Mouse (Mus musculus): ENCODE results near the gene Chodl.

The Chodl gene

DNA sequence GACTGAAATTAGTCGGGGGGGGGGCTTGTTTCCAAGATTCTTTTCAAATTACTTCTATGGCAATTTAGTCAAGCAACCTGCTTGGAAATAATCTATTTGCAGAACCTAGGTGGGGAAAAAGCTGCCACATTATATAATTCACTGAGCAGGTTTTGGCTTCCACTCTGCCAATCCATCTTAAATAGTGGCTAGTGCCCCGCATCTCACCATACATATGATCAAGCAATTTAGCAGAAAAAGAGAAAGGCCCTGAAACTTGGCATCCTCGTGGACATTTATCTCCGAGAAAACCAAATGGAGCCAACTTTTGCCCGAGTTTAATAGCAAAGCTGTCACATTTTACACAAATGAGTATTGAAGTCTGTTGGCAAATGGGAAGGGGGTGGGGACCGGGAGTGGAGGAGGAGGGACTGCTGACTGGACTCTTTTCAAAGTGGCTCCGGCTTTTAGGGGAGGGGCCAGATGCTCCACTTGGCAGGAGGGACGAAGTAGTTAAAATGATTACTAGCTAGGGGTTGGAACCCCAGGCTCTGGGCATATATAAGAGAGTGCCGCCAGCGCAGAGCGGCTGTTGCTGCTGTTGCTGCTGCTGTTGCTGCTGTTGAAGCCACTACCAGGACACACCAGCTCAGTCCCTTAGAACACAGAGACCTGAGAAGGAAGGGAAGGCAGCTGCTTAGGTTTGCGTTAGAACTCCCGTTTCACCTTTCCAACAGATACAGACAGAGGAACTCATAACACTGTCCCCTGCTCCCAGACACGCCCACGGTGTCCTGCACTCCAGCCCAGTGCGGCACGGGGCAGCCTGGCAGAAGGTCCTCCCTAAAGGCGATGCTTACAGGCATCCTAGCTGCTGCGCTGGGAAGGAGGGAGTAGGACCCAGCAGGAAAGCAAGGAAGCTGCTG is at the start of gene Chodl:
Gene Chodl (plus strand): TSS at position 567 of the 905 bp plus-strand sequence.
- in situ Hi-C loops (cut with MboI, MseI): no loop called here

- in situ Hi-C loops (cut with MboI, MseI): no loop called here
Measured at GRCm38 (mm10) chr16:78922644-78923043, 8.1 kb upstream of the Chodl start.

DNA sequence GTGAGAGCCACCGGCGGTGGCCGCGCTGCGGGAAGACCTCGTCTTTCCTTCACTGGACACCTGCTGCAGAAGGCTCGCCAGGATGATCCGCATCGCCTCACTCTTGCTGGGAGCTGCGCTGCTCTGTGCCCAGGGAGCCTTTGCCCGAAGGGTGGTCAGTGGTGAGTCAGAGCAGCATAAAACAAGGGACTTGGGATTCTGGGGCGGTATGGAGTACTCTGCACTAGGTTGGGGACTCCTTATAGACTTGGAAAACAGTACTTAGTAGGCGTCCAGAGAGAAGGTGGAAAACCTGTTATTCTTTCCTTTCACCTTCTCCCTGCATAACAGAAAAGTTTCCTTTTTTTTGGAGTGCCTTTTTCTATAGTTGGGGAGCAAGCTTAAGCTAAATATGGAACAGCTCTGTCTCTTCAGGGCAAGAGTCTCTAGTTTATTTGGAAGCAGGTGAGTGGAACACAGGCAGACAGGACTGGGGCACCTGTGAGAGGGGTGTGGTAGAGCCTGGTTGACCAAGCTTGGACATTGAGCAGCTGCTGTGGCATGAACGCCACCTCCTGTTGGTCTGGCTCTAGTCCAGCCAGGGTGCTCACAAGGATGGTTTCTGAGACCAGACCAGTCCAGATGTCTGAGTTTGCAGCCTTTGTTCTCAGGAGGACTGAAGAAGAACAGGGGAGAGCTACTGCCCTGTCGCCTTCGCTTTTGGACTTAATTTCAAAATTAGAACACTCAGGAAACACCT is 708 bp downstream of the Chodl start:
- in situ Hi-C loops (cut with MboI, MseI): no loop called here

DNA sequence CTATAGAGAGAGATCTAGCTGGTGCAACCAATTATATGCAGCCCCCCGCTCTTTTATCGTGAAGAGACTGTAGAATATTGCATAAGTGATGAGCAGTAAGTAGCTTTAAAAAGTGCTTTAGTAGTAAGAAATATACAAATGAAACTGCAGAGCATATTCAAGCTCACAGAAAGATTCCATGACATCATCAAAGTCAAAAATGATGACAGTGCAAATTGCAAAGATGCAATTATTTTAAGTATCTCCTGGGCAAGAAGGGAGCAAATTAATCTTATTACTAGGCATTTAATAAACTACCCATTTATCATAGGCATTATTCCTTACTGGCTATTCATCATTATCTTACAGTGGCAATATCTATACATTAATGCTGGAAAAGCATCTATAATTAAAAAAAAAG is 3.5 kb downstream of the Chodl start:
- in situ Hi-C loops (cut with MboI, MseI): no loop called here

GRCm38 (mm10) chr16:78937755-78938154 is 7.0 kb downstream of the Chodl start:
- in situ Hi-C loops (cut with MboI, MseI): no loop called here

GRCm38 (mm10) chr16:78950359-78950758 is 19.6 kb downstream of the Chodl start:
- in situ Hi-C loops (cut with MboI, MseI): no loop called here

GRCm38 (mm10) chr16:78957434-78957833 is 26.7 kb downstream of the Chodl start:
- in situ Hi-C loops (cut with MboI, MseI): no loop called here

DNA sequence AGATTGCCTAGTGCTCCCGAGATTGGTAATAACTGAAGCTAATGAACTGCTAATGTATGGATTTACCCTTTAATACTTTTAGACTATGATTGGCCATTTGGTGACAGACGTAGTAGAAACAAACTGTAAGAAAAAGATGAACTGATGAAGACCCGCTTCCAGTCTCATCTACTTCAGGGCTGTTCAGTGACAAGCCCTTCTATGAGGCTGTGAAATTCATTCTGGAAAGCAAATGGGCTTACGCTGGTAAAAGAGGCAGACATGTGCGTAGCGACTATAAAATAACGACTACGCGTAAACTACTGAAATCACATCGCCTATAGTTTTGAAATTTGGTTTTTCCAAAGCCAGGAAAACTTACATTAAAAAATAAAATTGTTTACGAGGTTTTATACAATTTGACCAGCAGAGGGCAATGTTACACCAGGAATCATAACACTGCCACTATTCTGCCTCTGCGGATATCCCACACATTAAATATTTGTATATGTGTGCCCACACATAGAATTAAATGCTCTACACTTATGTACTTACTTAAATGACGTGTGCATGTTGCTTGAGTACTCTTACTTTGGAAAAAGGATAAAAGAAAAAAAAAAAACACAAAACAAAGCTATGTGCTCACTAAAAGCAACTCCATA is 38.5 kb downstream of the Chodl start:
- in situ Hi-C loops (cut with MboI, MseI): no loop called here

DNA sequence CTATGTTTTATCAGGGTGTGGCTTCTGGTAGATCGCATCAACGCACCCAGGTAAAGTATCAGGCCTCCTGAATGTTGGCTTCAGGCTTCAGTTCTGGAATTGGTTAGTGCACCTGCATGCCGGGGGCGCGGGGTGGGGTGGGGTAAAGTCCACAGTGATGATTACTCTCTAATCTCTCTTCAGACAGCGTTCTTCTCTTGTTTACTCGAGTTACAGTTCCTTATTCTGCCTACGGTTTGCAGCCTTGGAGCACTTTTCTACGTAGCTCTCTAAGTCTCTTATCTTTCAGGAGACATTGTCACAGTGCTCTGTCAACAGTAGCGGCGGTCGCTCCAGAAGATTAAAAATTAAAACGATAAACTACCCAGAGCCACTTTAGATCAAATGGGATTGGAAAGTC is 43.4 kb downstream of the Chodl start:
- in situ Hi-C loops (cut with MboI, MseI): no loop called here

- in situ Hi-C loops (cut with MboI, MseI): no loop called here
Measured at GRCm38 (mm10) chr16:78976384-78976783, 45.6 kb downstream of the Chodl start.
